Mouse (Mus musculus) 3134 (cell line): ENCODE measurements around the gene Ramp1.

Source experiments
- DNase-seq: peaks from one replicate; pipeline ENCODE4 v3.0.0-alpha.2; 2011; ENCODE audit warnings: low spot score; ENCODE audit not compliant: insufficient read length; ENCODE audit errors: extremely low read depth

Gene Ramp1

DNA sequence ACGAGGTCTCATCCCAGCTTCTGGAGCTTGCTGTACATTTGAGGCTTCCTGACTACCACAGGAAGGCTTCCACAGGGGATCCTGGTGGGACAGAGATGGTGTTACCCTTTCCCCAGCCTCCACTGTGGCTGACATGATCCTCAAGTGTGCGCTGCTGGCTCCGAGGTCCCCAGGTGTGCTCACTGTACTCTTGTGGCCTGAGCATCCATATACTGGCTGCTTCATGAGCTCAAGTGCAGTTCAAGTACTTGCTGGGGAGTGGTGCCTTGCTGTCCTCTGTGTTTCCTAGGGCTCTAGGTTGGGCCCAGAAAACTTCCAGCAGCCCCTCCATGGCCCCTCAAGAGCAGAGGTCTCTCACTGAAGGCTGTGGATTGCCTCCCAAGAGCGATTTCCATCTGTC lies 14.1 kb downstream of the Ramp1 start:
- no peak for DNase-seq

DNA sequence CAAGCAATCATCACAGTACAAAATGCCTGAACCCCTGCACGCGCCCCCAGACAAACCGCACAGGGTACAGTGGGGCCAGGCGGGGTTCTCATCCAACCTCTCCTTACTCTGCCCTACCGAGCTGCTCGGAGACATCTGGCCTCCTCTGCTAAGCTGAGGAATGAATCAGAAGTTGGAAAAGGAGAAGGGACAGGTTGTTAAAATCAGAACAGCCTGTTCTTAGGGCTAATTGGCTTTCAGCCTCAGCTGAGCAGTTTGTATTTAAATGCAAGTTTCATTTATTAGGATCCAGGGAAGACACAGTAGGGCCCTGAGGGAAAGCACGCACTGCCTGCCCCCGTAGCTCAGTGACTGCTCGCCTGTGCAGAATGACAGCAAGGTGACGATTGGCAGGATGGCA lies 20.2 kb downstream of the Ramp1 start:
- no peak for DNase-seq

DNA sequence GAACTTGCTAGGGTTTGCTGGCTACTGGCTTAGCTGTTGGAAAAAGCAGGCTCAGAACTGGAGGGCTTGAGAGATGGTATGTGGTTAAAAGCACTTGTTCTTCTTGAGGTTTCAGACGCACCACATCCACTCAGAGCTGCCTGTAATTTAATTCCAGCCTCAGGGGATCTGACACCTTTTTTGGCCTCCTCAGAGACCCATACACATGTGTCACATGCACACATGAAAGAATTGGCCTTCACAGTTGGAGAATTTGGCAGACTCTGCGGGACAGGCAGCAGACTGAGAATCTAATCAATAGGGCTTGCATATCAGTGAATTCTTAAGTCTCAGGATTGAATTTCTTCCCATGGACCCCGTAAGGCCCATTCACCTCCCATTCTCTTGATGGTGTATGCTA lies 21.5 kb downstream of the Ramp1 start:
- no peak for DNase-seq

GRCm38 (mm10) chr1:91204221-91204765 lies 24.7 kb downstream of the Ramp1 start:
- DNase-seq: no peak

GRCm38 (mm10) chr1:91205651-91206050 lies 26.0 kb downstream of the Ramp1 start:
- DNase-seq: no peak

- no peak for DNase-seq
Measured at GRCm38 (mm10) chr1:91206336-91206735, 26.7 kb downstream of the Ramp1 start.

DNA sequence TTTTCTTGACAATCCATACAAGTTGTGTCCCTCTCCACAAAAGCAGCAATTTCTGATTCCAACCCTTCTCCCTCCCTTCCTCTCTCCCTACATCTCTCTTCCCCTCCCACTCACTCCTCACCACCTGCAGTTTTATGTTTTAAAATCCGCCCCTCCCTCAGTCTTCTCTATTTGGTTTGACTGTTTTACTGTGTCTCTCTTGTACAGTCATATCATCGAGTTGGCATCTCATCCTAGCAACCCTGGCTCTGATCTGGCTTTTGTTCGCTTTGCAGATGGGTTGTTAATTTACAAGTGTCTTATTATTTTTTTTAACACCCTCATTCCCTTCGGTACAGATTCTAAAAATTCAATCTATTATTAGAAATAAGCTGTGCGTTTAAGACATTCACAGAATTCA lies 27.3 kb downstream of the Ramp1 start:
- DNase-seq: no peak

- no peak for DNase-seq
Measured at GRCm38 (mm10) chr1:91207334-91208074, 27.9 kb downstream of the Ramp1 start.

- DNase-seq: no peak
Measured at GRCm38 (mm10) chr1:91209343-91209742, 29.7 kb downstream of the Ramp1 start.

GRCm38 (mm10) chr1:91209785-91210184 lies 30.2 kb downstream of the Ramp1 start:
- DNase-seq: peak; percentile 81

GRCm38 (mm10) chr1:91211099-91211498 lies 31.5 kb downstream of the Ramp1 start:
- DNase-seq: no peak

DNA sequence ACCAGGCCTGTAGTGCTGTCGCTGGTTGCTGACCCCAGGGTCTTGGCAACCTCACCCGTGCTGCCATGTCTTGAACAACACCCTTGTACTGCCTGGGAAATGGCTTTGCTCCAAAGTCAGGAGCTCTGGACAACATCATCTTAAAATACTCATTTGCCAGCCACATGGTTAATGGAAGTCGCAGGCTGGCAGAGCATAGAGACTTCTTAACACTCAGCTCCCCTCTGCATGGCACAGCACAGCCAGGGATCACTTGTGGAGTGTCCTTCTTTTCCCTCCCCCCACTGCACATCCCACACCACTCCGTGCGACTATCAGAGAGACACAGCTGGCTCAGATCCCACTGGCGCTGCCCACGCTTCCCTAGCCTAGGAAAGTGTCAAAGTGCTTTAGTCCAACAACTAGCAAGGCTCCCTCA lies 32.0 kb downstream of the Ramp1 start:
- no peak for DNase-seq

- no peak for DNase-seq
Measured at GRCm38 (mm10) chr1:91215264-91215663, 35.6 kb downstream of the Ramp1 start.

- DNase-seq: peak; percentile 44
Measured at GRCm38 (mm10) chr1:91215981-91216380, 36.4 kb downstream of the Ramp1 start.

DNA sequence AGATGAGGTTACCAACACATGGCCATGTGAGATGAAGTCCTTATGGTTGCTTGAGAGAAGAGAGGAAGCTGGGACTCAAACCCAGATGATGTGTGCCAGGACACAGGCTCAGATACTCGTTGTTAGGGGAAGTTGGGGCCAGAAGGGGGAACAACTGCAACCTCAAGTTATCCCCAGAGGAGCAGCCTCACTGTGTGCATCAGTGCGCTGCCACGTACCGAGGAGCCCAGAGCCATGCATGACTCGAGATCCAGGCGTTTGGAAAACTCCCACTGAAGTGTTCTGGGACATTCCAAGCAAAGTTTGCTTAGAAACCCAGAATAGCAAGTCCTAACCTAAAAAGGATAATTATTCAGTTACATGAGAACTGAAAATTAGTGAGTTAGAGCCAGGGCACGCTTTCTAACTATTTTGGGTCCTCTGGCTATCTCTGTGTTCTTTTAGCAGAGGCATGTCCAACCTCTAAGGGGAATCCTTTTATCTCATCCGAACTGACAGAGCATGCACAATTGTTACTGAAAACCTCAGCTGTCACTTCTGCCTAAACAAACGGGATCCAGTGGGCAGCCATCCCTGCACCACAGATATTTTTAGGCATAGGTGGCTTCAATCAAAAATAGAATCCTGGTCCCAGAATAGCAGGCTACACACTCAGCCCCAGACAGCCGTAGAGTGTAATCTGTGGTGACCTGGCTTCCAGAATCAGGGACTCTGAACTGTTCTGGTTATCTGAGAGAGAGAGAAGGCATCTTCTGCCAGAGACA lies 37.1 kb downstream of the Ramp1 start:
- DNase-seq: no peak

DNA sequence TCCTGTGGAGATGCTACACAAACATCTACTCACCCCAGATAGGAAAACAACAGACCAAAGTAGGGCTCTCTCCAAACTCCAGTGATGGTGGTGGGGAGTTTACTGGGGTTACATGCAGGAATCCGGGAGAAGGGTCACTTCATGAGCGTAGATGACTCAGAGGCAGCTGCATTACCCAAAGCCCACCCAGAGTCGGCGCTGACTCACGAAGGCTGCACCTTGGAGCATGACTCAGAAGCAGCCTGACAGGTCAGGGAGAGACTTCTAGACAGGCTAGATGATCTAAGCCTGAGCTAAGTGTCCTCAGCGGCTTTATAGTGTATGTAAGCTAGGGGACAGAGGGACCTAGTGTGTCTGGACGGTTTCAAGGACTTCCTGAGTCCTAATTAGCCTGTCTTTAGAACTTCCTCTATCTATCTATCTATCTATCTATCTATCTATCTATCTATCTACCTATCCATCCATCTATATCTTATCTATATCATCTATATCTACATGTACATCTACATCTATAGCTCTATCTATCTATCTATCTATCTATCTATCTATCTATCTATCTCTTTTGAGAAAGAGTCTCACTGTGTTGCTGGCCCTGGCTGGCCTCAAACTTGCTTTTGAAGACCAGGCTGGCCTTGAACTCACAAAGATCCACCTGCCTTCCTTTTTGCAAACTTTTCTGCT lies 40.2 kb downstream of the Ramp1 start:
- peak; percentile 35 for DNase-seq

DNA sequence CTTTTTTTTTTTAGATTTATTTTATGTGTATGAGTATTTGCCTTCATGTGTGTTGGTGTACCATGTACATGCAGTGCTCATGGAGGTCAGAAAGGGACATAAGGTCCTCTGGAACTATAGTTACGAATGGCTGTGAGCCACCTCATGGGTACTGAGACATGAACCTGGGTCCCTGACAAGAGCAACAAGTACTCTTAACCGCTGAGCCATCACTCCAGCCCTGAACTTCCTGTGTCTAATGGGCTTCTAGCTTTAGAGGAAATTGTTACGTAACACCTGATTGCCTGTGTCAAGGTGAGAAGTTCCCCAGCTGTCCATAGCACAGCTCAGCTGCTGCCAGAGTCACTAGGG lies 40.7 kb downstream of the Ramp1 start:
- DNase-seq: no peak

DNA sequence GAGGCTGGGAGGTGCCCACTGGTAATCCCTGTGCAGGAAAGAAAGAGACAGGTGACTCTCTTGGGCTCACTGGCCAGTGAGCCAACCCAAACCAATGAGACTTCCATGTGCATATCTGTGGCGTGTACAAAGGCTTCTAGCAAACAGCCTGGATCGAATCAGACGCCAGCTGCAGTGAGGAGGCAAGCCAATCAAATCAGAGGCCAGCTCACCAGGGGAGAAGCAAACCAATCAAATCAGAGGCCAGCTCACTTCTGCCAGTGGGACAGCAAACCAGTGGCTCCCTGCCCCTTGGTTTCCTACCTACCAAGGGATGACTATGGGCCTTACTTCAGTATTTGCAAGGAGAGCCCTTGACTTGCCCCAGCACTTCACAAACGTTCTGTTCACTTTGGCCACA lies 46.9 kb downstream of the Ramp1 start:
- no peak for DNase-seq

GRCm38 (mm10) chr1:91227381-91228054 lies 47.9 kb downstream of the Ramp1 start:
- DNase-seq: no peak

DNA sequence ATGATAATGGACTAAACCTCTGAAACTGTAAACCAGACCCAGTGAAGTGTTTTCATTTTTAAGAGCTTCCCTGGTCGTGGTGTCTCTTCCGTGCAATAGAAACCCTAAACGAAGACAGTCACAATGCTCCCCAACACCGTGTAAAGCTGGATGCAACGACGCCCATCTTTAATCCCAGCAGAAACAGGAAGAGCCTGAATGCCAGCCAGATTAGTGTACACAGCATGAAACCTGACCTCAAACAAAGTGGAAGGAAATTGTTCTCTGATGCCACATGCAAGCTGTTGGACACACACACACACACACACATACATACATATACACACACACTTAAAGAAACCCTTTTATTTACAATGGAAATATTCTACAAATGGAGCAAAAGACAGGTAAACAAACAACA lies 51.5 kb downstream of the Ramp1 start:
- no peak for DNase-seq

GRCm38 (mm10) chr1:91231896-91232295 lies 52.3 kb downstream of the Ramp1 start:
- DNase-seq: no peak
